Mouse (Mus musculus): ENCODE measurements around the gene Dyrk1a.

The Dyrk1a gene

GRCm38 (mm10) chr16:94591536-94591935 lies 21.7 kb downstream of the Dyrk1a start:
- no peak for DNase-seq

GRCm38 (mm10) chr16:94596633-94597032 lies 26.8 kb downstream of the Dyrk1a start:
- DNase-seq, result no peak

- DNase-seq, result no peak
These were observed 27.8 kb downstream of the Dyrk1a start for GRCm38 (mm10) chr16:94597640-94598039.

- no peak for DNase-seq
These were observed 30.3 kb downstream of the Dyrk1a start for GRCm38 (mm10) chr16:94599977-94600724.

- no peak for DNase-seq
These were observed 31.3 kb downstream of the Dyrk1a start for GRCm38 (mm10) chr16:94601089-94601488.

- peak; percentile 30 to 39 for DNase-seq
These were observed 31.7 kb downstream of the Dyrk1a start for GRCm38 (mm10) chr16:94601540-94601953.

- DNase-seq, result no peak
These were observed 32.4 kb downstream of the Dyrk1a start for GRCm38 (mm10) chr16:94602188-94602587.

- DNase-seq, result no peak
These were observed 32.9 kb downstream of the Dyrk1a start for GRCm38 (mm10) chr16:94602730-94603129.

- no peak for DNase-seq
These were observed 36.4 kb downstream of the Dyrk1a start for GRCm38 (mm10) chr16:94606169-94606568.

- no peak for DNase-seq
These were observed 37.7 kb downstream of the Dyrk1a start for GRCm38 (mm10) chr16:94607468-94607867.

GRCm38 (mm10) chr16:94608706-94609594 lies 39.1 kb downstream of the Dyrk1a start:
- DNase-seq, result no peak

- DNase-seq, result no peak
These were observed 42.8 kb downstream of the Dyrk1a start for GRCm38 (mm10) chr16:94612573-94612972.

- DNase-seq, result no peak
These were observed 47.4 kb downstream of the Dyrk1a start for GRCm38 (mm10) chr16:94617255-94617654.

- peak; percentile 80 to 85 for DNase-seq
These were observed 48.7 kb downstream of the Dyrk1a start for GRCm38 (mm10) chr16:94618543-94618942.

- no peak for DNase-seq
These were observed 49.5 kb downstream of the Dyrk1a start for GRCm38 (mm10) chr16:94619301-94619700.

GRCm38 (mm10) chr16:94624871-94625270 lies 55.1 kb downstream of the Dyrk1a start:
- DNase-seq, result peak; percentile 77 to 82

- peak in 1 of 2 experiments; percentile 23 for DNase-seq
These were observed 55.8 kb downstream of the Dyrk1a start for GRCm38 (mm10) chr16:94625639-94626038.

- DNase-seq, result no peak
These were observed 57.9 kb downstream of the Dyrk1a start for GRCm38 (mm10) chr16:94627736-94628135.

- no peak for DNase-seq
These were observed 59.3 kb downstream of the Dyrk1a start for GRCm38 (mm10) chr16:94628976-94629729.

- peak; percentile 58 to 74 for DNase-seq
These were observed 62.2 kb downstream of the Dyrk1a start for GRCm38 (mm10) chr16:94631984-94632383.

GRCm38 (mm10) chr16:94632424-94632963 lies 62.7 kb downstream of the Dyrk1a start:
- no peak for DNase-seq

GRCm38 (mm10) chr16:94633012-94633411 lies 63.2 kb downstream of the Dyrk1a start:
- DNase-seq, result no peak

GRCm38 (mm10) chr16:94637423-94637822 lies 67.6 kb downstream of the Dyrk1a start:
- DNase-seq, result no peak

All from cerebellum, postnatal 10 days (tissue).